Mouse (Mus musculus): Measurements from ENCODE around the gene Ank2.

Ank2 gene

GRCm38 (mm10) chr3:127282277-127282676 lies 216.9 kb downstream of the Ank2 start:
- DNase-seq, result no peak

DNA sequence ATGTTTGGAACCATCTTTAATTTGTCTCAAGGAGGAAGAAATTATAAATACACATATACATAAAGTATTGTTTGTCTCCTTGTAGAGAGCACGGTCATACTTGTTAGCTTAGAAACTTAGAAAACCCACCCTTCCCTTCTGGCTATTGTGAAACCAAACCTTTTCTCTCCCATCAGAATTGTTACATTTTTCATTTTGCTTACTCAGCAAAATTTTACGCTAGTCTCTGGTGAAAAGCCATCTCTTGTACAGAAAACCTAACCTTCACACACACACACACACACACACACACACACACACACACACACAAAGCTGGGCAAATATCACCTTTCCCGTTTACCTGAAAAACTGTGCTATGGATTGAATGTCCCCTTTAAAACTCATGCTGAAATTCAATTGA lies 217.8 kb downstream of the Ank2 start:
- DNase-seq, result no peak

DNA sequence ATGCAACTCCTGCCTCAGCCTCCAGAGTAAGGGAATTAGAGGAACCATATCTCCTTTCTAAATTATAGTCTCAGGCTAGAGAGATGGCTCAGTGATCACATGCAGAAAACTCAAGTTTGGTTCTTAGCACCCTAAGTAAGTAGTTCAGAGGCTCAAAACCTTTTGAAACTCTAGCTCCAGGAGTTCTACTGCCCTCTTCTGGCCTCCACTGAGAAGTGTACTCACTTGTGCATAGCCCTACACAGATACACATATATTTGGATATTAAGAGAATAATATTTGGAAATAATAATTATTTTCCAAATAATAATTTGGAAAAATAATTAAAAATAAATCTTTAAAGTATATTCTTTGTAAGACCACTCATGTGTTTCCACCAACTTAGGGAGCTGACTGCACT lies 218.8 kb downstream of the Ank2 start:
- no peak for DNase-seq

DNA sequence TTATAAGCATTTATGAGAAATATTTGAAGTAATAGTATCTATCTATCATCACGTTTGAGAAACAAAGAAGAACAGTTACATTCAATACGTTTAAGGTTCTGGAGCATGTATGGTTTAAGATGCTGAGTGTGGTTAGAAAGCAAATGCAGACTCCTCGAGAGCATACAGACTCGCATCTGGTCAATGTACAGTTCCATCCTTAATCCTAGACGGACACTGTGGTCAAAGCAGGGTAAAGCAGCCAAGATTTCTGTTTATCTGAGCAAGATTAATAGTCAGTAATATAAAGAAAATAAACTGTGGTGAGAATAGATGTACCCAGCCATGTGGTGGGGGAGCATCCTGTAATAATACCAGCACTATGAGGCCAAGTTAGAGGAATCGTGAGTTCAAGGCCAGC lies 223.2 kb downstream of the Ank2 start:
- DNase-seq, result no peak

DNA sequence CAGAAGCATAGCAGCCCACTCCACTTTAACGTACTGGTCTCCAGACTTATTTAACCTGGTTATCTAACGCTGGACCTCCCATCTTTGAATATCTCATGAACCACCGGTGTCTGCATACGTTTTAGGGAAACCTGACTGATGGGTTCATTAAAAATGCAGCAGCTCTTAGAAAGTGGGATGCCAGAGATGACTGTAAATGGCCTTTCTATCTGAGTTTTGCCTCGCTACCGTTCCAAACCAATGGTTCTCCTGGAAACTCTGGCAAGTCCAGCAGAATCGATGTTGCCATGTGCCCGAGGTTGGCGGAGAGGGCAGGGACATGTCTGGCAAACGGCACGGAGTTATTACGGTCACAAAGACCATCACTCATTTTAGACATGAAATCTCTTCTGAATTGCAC lies 226.3 kb downstream of the Ank2 start:
- DNase-seq, result no peak

DNA sequence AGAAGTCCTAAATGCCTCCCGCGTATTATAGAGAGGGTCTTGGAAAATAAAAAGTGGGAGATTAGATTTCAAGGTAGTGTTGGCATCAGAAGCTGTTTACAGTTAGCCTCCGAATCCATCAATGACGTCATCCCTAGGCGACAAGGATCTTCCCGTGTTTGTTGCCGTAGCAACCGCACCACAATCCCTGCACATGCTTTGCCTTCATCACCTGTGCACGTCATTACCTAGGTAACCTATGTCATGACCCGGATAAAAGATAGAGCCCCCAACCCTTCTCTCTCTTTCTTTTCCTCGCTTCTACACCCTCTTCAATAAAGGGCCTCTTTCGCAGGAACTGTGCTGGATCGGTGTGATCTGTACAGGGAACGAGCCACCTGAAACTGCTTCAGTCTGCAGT lies 229.5 kb downstream of the Ank2 start:
- DNase-seq, result no peak

GRCm38 (mm10) chr3:127267846-127268245 lies 231.3 kb downstream of the Ank2 start:
- no peak for DNase-seq

DNA sequence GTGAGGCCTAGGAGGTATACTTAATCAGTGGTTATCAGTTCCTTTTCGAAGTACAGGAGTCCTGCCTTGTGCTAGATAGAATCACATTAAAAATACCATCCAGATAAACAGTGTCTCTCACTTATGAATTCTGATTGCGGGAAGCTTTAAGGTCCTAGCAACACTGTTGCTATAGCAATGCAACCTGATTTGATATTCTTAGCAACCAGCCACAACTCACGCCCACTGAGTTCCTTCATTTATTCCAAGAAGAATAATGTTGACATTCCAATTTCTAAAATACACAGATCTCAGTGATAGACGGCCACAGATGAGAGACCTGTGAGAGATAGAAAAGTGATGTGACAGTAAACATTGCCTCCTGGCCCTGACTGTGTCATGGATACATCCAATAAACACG lies 233.4 kb downstream of the Ank2 start:
- no peak for DNase-seq

- no peak for DNase-seq
Measured at GRCm38 (mm10) chr3:127265182-127265581, 234.0 kb downstream of the Ank2 start.

DNA sequence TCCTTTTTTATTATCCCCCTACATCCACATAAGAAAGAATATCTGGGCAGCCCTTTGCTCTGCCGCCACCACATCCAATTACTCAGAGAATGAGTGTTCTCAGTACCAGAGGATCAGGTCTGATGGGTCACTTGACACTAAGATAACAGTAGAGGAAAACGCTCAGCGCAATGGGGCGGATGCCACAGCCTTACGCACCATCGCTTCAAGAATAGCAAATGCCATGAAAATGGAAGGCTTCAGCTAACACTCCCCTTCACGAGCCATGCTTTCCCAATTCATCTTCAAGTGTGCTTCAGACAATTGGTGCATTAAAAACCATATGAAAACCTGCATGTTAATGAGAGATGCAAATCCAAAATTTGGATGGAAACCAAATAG lies 238.4 kb downstream of the Ank2 start:
- DNase-seq, result no peak

- no peak for DNase-seq
Measured at GRCm38 (mm10) chr3:127260007-127260785, 239.0 kb downstream of the Ank2 start.

DNA sequence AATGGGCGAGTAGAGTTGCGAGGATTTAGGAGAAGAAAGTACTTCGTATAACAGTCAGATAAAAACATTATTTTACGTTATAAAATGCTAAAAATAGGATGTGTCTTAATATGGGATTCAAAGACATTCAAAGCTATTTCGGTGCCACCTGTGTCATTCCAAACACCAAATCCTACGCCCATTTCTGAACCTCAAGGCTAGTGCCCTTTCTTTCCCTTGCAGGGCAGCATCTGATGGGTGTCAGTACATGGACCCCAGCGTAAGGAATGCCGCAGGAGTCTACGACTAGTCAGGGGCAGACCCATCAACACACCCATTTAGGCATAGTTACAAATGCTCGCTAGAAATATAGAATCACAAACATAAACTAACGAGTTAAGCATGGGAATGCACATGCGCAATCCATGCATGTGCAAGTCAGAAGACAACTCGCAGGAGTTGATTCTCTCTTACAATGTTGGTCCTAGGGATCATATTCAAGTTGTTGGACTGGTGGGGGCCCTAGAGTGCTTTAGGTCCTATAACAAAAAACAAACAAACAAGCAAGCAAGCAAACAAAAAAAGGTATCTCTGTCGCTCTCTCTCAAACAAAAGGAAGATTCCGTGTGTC lies 240.6 kb downstream of the Ank2 start:
- DNase-seq, result peak in 1 of 2 experiments; percentile 22

DNA sequence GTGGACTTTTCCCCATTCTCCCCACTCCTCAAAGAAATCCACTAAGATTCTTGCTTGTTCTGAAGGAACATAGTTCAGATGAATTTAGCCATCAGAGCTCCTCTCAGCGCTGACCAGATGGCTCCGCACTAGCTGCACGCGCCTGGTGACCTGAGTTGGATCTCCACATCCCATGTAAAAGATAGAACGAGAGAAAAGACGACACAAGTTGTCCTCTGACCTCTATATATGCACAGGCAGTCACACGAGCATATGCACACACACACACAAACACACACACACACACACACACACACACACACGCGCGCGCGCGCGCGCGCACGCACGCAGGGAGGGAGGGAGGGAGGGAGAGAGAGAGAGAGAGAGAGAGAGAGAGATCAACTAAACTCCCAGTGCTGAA lies 241.2 kb downstream of the Ank2 start:
- peak; percentile 49 to 66 for DNase-seq

DNA sequence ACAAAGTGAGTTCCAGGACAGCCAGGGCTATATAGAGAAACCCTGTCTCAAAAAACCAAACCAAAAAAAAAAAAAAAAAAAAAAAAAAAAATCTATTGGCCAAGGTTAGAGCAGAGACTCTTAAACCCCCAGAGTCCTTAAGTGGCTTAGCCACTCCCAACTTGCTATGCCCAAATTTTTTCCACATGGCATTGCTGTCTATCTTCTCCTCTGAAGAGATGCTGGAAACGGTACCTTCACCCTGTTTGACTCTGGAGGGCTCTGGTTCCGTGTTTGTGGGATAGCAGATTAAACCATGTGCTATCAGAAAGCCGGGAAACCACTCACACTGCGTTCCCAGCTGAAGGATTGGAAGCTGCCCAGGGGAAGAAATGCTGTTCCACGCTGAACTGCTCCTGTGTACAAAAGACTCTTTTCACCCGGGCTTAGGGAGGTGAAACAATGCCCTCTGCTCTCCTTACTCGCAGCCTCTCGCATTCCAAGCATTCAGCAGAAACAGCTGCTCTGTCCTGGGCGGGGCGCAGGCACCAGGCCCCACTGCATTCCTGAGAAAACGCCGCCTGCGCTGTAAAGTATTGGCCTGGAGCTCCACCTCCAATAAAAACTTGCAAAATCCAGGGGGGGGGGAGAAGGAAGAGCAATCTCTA lies 241.7 kb downstream of the Ank2 start:
- peak; percentile 53 to 62 for DNase-seq

DNA sequence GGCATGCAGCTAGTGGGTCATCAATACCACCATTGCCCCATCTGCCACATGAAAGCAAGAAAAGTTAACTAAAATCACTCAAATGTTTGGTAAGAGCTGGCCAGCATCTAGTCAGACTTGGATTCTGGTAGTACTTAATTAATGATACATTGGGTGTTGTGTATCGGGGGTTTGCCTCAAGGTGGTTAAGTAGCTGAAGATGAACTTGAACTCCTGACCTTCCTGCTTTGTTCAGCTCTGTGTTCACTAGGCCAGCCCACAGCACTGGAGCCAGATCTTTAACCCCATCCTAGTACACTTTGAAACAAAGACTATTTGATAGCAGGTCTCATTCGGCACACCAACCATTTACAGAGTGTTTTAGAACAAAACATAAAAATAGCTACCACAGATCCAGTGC lies 242.5 kb downstream of the Ank2 start:
- DNase-seq, result no peak

DNA sequence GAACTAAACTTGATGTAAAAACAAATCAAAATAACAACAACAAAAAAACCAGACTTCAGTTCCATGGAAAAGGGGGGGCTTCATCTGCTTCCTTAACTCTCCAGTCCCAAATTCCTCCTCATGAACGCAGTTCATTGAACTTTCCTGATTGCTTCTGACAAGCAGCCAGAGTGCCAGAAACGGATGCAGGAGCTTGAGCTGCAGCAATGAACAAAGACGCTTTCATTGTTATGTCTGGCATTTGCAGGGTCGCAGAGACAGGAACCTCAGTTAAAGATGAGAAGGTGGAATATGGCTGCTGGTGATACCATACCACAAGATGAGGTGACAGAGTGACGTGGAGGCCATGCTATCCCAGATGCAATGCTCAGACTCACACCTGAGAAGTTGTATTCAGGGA lies 248.2 kb downstream of the Ank2 start:
- no peak for DNase-seq

GRCm38 (mm10) chr3:127248611-127249010 lies 250.5 kb downstream of the Ank2 start:
- DNase-seq, result no peak

GRCm38 (mm10) chr3:127246989-127247708 lies 252.0 kb downstream of the Ank2 start:
- DNase-seq, result no peak

- DNase-seq, result no peak
Measured at GRCm38 (mm10) chr3:127243928-127244642, 255.1 kb downstream of the Ank2 start.

GRCm38 (mm10) chr3:127242234-127242810 lies 256.8 kb downstream of the Ank2 start:
- no peak for DNase-seq

GRCm38 (mm10) chr3:127235271-127235670 lies 263.9 kb downstream of the Ank2 start:
- no peak for DNase-seq

All from cerebellum, postnatal 36 days (tissue).